Mouse (Mus musculus): ENCODE measurements around the gene Rras2. TPM values are rescaled to one million over a fixed set of nuclear protein-coding genes. Genes with fewer than 3 reads are reported as not detected.

The Rras2 gene
- 10 to 100 TPM; 34.6 to 36.9 TPM for total RNA-seq (2021)

DNA sequence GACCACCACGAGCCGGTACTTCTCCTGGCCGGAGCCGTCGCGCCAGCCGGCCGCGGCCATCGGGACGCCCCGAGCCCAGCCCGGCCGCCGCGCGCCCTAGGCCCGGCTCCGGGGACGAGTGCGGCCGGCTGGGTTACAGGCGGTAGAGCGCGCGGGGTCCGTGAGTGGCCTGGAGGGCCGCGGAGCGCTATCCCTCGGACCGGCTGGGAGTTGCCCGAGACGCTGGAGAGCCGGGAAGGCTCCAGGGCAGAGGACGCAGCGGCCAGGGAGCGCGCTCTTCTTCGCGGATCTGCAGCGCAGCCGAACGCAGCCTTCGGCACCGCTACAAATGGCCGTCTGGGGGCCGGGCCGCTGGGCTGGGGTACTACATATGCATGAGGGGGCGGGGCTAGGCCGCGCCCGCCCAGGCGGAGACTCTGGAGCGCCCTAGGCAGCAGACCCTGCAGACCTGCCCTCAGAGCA is at the start of gene Rras2:
Gene Rras2 (minus strand): TSS at position 338 of the 462 bp plus-strand sequence.
- DNase-seq (ENCODE audit: extremely low spot score in 1 of 2, low spot score in 1 of 2): peak; percentile 81 to 82

DNA sequence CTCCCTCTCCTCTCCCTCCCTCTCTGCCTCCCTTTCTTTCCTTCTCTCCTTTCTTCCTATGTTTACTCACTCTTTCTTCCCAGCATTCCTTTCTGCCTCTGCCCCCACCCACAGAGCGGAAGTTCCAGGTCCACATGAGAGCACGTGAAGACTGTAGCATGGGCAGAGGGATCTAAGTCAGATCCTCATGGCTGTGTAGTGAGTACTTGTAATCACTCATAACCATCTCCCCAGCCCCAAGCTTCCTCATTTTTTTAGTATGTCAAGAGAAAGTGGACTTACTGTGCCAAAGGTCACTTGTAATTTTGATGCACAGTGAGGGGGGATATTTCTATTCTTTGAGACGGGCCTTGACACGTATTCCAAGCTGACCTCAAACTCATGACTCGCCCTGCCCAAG is 45.4 kb upstream of the Rras2 start:
- DNase-seq (ENCODE audit: extremely low spot score in 1 of 2, low spot score in 1 of 2): no peak

DNA sequence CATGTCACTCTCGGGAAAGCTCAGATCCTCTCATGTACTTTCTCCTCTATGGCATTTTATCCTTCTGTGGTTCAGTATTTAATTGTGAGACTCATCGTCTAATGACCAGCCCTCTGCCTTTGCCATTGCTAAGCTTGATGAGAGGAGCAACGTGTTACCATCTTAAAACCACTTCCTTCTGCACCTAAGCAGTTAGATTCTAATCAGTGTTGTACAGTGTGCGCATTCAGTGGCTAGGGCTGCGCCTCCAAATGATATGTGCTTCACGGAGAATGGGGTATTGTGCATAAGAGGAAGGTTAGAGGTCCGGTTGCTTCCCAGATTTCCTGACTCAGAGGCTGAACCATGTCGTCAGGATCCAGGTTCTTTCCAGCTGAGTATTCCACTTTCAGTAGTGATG is 43.5 kb upstream of the Rras2 start:
- DNase-seq (ENCODE audit: extremely low spot score in 1 of 2, low spot score in 1 of 2): no peak

DNA sequence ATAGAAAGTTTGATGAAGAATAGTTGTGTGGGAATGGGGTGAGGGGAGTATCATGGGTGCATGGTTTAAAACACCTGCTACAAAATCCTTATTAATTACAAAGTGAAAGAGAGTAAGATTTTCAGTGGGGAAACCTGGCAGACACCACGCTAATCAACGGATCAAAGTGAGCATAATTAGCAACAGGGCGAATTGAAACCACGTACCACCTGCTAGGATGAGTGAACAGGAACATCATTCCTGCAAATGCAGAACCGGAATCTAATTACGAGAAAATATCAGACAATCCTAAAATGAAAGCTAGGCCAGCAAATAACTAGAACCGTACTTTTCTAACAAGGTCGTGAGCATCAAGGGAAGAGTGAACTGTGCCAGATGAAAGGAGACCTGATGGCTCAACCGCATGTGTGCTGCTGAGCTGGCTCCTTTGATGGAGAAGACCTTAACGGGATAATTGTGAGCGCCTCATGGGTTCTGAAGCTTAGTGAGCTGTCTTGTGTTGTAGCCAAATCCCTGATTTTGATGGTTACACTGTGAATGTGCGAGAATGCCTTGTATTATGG is 40.2 kb upstream of the Rras2 start:
- no peak for DNase-seq (ENCODE audit: extremely low spot score in 1 of 2, low spot score in 1 of 2)

DNA sequence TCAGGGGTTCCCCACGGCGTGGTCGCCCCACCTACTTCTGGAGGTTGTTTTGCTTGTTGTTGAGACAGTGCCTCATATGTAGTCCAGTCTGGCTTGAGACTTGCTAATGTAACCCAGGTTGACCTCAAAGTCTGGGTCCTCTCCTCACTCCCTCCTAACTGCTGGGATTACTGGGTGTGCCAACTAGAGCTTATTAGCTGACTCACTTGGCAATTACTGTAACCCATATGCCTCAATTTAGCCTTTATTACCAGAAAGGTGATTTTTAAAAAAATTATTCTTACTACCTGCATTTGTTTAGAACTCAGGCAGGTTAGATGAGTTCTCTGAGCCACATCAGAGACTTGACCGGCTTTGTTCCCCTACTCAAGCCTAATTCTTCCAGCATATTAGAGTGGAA is 38.8 kb upstream of the Rras2 start:
- no peak for DNase-seq (ENCODE audit: extremely low spot score in 1 of 2, low spot score in 1 of 2)

DNA sequence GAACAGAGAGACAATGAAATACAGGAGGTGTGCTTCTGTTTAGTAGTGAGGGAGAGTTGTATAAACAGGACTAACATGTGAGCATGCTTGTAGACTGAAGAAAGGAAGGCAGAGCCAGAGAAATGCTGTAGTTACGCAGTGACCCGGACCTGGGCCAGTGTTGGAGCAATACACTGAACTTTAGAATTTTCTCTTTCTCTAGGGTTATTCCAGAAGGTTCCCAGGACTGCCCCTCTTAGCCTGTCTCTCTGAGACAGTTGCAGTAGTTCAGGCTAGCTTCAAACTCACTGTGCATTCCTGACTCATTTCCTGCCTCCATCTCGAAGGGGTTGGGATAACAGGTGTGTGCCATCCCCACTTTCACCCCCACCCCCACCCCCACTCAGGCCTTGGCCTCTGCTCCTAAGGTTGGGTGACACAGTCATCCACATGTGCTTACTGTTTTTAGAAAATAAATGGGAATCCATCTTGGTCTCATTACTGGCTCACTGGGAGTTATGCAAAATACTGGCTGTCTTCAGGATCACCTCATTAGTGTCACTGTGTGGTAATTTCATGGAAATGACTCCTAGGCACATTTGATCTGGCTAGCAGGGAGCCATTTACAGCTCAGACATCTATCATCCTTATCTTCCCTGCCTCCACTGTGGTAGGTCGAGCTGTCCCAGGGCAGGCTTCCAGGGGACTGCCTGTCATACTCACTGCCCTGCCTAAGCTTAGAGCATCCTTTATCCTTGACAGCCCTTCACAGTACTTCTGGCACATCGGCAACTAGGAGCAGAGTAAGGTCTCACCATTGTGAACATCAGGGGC is 37.7 kb upstream of the Rras2 start:
- no peak for DNase-seq (ENCODE audit: extremely low spot score in 1 of 2, low spot score in 1 of 2)

DNA sequence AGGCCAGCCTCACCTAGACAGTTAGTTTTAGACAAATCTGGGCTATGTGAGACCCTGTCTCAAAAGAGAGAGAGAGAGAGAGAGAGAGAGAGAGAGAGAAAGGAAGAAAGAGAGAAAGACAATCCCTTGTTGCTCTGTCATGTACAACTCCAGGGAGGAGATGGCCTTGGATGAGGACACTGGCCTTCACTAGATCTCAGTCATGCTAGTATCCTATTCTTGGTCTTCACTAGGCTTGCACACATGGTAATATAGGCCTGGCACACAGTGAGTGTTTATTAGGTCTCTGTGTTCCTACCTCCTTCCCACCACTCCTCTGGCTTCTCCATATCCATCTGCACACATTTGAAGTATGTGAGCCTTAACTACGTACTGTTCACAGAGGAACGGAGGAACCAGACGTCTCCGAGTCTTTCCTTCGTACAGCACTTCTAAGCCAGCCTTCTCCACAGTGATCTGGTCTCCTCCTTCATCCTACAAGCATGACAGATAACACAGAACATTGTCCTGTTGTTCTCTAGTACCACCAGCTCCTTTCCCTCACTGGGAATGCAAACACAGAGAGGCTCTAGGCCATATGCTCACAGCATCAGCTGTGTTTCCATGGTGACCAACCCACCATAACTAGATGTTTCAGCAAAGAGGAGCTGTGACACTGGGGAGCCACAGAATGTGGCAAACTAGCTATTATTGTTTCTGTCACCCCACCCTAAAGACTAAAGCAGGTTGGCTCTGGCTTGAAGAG is 33.6 kb upstream of the Rras2 start:
- peak; percentile 33 for DNase-seq (ENCODE audit: extremely low spot score in 1 of 2, low spot score in 1 of 2)

DNA sequence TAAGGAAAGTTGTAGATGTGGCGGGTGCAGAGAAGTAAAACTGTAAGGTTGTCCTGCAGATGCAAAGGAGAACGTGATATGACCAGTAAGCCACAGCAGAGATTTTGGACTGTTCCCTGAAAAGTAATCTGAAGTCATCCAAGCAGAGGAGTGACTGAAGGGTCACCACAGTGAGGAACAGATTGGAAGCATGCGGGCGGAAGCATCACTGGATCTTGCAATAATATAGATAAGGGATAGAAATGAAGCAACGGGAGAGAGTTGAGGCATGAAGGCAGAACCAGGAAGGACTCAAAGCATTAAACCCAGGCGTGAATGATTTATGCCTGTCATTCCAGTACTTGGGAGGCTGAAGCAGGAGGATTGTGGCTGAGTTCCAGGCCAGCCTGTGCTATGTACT is 32.0 kb upstream of the Rras2 start:
- DNase-seq (ENCODE audit: extremely low spot score in 1 of 2, low spot score in 1 of 2): no peak

DNA sequence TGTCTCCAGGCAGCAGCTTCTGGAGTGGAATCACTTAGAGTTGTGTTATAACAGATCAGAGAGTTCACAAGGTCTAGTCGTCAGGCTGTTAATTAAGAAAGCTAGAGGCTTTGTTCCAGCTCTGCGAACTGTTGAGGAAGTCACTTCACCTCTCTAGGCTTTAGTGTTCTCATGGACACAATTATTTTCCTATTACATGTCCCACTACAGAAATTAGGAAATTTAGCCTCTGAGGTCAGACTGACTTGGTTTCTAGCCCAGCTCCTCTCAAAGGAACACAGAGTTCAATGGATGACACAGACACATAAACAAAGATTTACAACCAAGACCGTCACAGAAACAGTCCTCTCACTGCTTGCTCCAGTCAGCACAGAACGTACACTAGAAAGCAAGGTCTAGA is 31.6 kb upstream of the Rras2 start:
- DNase-seq (ENCODE audit: extremely low spot score in 1 of 2, low spot score in 1 of 2): no peak

DNA sequence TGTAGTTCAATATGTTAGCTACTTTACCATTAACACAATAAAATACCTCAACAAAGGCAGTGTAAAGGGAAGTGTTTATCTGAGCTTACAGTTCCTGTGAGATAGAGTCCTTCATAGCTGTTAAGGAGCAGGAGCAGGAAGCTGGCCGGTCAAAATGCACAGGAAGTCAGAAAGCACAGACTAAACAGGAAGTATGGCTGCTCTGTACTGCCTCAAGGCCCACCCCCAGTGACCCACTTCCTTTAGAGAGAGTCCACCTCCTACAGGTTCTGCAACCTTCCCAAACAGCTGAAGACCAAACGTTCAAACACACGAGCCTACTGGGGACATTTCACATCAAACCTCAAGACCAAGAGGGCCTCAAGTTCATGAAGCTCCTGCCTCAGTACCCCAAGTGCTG is 28.3 kb upstream of the Rras2 start:
- no peak for DNase-seq (ENCODE audit: extremely low spot score in 1 of 2, low spot score in 1 of 2)

DNA sequence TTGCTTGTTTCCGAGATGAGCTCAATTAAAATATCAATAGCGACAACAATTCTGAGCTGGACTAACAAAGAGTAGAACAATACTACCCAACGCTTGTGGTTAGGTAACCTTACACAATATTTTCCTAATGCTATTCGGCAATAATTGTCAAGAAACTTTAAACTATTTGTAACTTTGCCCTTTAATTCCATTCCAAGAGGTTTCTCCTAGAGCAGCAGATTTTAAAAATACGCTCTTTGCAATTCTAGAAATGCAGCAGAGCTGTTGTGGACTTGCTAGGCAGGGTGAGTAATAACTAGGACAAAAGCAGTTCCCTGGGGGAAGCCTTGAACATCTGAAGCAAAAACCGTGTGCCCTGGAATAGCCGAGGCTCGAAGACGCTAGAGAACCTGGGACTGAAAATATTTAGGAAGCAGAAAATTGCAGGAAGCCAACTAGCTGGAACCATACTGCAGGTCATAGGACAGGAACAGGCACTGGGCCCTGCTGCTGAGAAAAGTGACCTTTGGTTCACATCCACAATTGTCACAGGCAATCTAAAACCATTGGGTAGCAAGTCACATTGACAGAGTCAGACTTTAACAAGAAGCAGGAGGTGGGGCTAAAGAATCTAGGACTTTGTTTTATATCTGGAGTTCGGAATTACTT is 24.7 kb upstream of the Rras2 start:
- no peak for DNase-seq (ENCODE audit: extremely low spot score in 1 of 2, low spot score in 1 of 2)

DNA sequence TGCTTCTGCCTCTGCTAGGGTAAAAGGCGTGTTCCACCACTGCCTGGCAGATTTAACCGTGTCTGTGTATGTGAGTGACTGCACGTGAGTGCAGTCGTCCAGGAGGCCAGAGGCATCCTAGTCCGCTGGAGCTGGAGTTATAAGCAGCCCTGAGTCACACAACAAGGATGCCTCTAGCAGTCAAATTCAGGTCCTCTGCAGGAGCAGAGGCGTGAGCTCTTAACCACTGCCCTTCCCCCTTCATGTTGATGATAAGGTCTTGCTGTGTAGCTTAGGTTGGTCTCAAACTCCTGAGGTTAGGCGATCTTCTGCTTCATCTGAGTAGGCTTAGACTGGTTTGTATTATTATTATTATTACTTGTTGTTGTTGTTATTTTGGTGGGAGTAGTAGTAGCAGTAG is 22.4 kb upstream of the Rras2 start:
- DNase-seq (ENCODE audit: extremely low spot score in 1 of 2, low spot score in 1 of 2): no peak

DNA sequence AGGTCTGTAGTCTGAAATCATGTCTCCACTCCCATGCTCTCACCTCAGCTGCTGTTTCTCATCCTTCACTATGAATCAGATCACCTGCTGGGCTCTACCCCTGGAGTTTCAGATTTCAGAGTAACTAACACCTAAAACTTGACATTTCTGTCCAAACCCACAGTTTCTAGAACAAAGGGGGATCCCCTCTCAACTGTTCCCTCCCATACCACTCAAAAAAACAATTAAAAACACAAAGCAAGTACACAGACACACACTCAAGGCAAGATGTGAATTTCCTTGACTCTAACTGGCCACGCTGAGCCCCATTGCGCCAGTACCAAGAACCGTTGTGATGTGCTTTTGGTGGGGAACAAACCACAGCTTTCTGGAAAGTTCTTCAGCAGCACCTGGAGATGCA is 21.8 kb upstream of the Rras2 start:
- DNase-seq (ENCODE audit: extremely low spot score in 1 of 2, low spot score in 1 of 2): no peak

DNA sequence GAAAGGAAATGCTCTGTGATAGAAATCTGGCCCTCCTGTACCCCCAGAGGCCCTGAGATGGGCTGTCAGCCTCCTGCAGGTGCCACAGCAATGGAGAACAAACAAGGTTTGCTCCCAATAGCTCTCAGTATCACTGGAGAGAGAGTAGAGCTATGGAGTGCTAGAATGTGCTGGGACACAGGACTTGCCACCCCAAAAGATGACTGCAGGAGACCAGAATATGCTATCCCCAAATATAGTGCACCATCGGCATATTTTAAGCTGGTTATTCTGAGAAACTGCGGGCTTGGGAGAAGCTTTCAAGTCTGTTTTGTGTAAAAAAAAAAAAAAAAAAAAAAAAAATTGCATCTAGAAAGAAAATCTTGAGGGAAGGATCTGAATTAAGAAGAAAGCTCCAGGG is 20.7 kb upstream of the Rras2 start:
- DNase-seq (ENCODE audit: extremely low spot score in 1 of 2, low spot score in 1 of 2): no peak

DNA sequence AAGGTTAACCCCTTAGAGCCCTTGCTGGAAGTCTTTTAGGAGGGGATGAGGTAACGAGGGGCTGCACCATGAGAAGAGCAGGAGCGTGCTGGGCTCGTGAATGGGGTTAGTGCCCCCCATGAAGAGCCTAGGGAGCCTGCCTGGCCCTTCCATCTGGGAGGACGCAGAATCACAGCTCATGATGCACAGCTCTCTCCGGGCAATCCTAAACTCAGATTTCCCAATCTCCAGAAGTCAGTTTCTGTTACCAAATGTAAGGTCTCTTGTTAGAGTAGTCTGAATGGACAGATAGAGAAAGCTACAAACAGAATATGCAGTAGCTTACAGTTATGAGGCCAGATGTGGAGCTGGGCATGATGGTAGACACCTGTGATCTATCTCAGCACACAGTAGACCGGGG is 17.6 kb upstream of the Rras2 start:
- no peak for DNase-seq (ENCODE audit: extremely low spot score in 1 of 2, low spot score in 1 of 2)

DNA sequence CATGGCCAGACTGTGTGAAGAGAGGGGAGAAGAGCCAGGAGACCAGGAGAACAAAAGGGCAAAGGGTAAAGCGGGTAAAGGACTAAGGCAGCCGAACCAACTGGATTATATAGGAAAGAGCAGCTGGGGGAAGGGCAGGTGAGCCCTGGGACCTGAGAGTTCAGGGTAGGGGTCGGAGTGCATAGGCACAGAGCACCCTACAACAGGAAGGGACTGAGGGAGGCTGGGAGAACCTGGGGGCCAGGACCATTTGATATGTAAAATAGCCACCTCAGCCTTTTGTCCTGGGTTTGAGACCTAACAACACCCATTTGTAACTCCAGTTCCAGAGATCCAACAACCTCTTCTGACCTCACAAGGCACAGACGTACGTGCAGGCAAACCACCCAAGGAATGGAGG is 16.4 kb upstream of the Rras2 start:
- no peak for DNase-seq (ENCODE audit: extremely low spot score in 1 of 2, low spot score in 1 of 2)

DNA sequence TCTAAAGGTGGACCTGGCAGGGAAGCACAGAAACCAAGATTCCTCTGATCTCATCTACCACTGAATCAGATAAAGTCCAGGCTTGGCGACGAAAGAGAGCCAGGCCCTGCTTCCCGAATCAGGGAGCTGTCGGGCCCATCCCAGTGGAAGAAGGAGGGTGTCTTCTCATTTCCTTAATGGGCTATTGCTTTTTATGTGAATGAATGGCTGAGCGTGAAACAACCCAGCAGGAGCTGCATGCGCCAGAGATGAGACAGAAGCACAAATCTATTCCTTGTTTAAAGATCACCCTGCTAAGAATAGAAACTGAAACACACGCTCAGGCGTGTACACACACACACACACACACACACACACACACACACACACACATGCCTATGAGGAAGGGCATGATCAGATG is 14.7 kb upstream of the Rras2 start:
- DNase-seq (ENCODE audit: extremely low spot score in 1 of 2, low spot score in 1 of 2): no peak

DNA sequence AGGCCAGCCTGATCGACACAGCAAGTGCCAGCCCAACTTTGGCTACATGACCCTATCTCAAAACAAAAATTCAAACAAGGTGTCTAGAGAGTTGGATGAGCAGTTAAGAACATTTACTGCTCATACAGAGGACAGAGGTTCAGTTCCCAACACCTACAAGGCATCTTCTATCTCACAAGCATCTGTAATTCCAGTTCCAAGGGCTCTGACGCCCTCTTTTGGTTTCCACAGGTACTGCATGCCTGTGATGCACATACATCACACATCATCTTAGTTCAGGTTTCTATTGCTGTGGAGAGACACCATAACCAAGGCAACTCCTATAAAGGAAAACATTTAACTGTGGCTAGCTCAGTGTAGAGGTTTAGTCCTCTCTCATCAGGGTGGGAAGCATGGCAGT is 11.7 kb upstream of the Rras2 start:
- no peak for DNase-seq (ENCODE audit: extremely low spot score in 1 of 2, low spot score in 1 of 2)

DNA sequence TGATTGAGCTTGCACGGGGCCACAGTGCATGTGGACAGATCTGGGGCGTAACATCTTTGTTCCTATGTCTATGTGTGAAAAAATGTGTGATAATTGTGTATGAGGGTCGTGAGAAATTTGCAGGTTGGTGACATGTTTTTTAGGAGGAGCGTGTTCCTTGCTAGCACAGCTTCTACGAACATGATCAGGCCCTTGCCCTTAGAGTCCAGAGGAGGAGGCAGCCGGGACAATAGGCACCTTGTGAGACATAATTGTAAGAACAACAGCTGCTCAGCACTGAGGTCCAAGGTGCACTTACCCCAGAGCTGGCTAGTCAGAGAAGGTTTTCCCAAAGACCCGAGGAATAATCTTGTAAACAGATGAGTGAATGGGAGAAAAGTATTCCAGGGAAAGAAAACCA is 599 bp upstream of the Rras2 start:
- no peak for DNase-seq (ENCODE audit: extremely low spot score in 1 of 2, low spot score in 1 of 2)

DNA sequence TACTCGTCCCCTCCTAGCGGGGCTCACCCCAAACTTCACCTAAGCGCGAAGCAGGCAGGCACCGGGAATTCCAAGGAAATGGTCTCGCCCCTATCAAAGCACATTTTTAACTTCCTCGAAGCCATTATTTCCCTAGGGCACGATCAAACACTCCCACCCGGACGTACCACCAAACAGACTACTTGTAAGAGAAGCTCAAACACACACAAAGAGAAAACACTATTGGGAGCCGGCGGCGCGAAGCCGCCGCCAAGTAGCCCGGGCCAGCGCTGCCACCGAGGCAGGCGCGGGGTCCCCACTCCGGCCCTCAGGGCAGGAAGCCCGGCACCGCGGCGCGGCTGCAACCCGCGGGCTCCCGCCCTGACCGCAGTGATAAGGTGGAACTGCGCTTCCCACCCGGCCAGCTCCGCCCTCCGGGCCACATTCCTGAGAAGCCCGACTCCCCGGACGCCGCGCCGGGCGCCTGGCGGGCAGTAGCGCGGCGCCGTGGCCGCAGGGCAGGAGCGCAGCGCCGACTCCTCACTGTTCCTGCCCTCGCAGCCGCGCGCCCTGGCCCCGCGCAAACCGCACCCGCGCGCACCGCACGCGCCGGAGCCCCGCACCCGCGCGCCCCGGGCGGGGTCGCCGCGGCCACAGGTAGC is 750 bp downstream of the Rras2 start:
- peak in 1 of 2 experiments; percentile 38 for DNase-seq (ENCODE audit: extremely low spot score in 1 of 2, low spot score in 1 of 2)

DNA sequence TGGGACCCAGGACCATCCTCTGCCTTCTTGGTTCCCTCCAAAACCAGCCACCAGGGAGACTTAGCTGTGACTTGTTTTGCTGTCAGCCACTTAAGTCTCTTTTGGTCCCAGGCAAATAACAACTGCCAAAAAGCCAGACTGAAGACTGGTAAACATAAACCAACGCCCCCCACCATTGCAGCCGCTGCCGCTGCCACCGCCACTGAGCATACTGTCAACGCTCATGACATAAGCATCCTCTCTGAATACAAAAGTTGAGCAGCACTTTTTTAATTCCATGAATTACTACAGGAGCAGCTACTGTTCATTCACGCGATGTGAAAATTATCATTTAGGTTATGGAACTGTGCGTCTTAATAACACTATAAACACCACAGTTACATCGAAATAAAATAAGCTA is 1.6 kb downstream of the Rras2 start:
- no peak for DNase-seq (ENCODE audit: extremely low spot score in 1 of 2, low spot score in 1 of 2)
